Mouse (Mus musculus): ENCODE measurements around the gene Trim29.

GRCm38 (mm10) chr9:43262811-43263550, 47.7 kb upstream of the Trim29 start:
- no peak for TF ChIP-seq POLR2A (IDR thresholded peaks at IDR 0.05; ENCODE audit: insufficient read depth, low read length)
- TF ChIP-seq EP300 (IDR thresholded peaks at IDR 0.05; ENCODE audit: insufficient read depth, low read depth, low read length): no peak

All from ES-Bruce4 (cell line).